Mouse (Mus musculus) inflammation-experienced regulatory T-cells, adult 6 months (primary cell): ENCODE data around the gene Qtrt2. TPM values are rescaled to one million over a fixed set of nuclear protein-coding genes. Genes with fewer than 3 reads are reported as not detected.

ENCODE experiments used
- ATAC-seq: one replicate; pipeline ENCODE4 v1.8.0; 2017
- polyA plus RNA-seq, 3 experiments: library from polyadenylated mRNA; unstranded; fragments of 100-300 nt; shearing (Covaris generic); gene quantifications; one replicate each; pipeline ENCODE4 v1.2.1; 2017

The Qtrt2 gene
- 10 to 100 TPM in 2 of 3 experiments, 1 to 10 TPM in 1; 7.2 to 22.0 (median 18.6) TPM for polyA plus RNA-seq

DNA sequence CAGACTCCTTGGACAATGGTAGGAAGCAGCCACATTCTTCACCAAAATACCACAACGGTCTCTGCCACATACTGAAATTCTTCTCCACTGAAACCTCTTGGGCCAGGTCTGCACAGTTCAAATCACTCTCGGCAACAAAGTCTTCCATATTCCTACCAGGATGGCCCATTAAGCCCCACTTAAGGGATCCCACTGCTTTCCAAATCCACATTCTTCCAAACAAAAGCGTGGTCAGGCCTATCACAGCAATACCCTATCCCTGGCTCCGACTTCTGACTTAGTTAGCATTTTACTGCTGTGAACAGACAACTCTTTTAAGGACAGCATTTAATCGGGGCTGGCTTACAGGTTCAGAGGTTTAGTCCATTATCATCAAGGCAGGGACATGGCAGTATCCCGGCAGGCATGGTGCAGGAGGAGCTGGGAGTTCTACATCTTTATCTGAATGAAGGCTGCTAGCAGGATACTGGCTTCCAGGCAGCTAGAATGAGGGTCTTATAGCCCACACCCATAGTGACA lies at the start of gene Qtrt2:
TSS of gene Qtrt2 (minus strand) at position 469 of the 519 bp plus-strand sequence.
- no peak for ATAC-seq

GRCm38 (mm10) chr16:43973606-43974220 lies 47.1 kb upstream of the Qtrt2 start:
- ATAC-seq = no peak

GRCm38 (mm10) chr16:43973147-43973546 lies 46.5 kb upstream of the Qtrt2 start:
- no peak for ATAC-seq

DNA sequence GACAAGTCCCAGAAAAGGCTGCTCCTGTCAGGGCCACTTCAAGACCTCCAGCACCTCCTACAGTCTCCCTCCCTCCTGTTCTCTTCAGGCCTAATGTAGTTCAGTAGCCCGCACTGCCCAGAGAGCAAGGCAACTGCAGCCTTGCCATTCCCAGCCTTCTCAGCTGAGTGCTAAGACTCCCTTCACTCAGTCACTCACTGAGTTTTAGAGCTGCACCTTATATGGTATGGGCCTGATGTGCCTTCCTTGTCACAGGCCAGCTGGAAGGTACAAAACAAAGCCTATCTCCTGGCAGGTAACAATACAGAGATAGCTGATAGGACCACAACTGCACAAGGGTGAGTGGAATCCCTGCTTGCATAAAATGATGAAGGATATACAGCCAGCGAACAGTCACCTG lies 45.8 kb upstream of the Qtrt2 start:
- no peak for ATAC-seq

- ATAC-seq = no peak
Measured at GRCm38 (mm10) chr16:43971741-43972140, 45.1 kb upstream of the Qtrt2 start.

DNA sequence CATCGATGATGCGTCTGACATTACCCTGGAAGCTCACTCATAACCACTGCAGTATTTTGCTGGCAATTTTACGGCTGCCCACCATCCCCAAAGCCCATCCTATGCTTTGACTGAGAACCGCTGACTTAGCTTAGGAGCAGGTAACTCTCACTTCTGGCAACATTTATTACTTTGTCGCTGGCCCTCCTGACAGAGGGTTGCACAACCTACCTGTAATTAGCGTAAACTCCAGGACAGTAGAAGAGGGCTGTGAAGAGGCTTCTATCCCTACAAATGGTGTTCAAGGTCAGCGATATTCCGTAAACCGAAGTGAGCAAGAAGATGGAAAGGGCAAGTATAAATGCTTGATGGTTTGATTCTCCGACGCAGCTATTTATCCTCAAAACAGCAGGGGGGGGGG lies 44.6 kb upstream of the Qtrt2 start:
- ATAC-seq = no peak

DNA sequence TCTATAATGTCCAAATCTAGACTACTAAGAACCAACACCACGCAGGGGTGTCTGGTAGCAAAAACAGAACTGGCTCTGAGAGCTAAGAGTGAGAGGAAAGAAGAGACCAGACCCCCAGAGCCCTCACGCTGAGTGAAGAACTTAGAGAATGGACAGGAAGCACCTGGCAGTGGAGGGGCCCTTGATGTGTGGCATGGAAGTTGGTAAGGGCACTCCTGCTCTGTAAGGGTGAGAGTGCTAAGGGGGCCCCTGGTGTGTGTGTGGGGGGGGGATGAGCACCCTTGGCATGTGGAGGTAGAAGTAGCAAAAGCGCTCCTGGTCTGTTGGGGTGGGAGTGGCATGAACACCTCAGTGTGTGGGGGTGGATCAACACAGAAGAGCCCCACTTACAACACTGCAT lies 43.8 kb upstream of the Qtrt2 start:
- ATAC-seq = no peak

DNA sequence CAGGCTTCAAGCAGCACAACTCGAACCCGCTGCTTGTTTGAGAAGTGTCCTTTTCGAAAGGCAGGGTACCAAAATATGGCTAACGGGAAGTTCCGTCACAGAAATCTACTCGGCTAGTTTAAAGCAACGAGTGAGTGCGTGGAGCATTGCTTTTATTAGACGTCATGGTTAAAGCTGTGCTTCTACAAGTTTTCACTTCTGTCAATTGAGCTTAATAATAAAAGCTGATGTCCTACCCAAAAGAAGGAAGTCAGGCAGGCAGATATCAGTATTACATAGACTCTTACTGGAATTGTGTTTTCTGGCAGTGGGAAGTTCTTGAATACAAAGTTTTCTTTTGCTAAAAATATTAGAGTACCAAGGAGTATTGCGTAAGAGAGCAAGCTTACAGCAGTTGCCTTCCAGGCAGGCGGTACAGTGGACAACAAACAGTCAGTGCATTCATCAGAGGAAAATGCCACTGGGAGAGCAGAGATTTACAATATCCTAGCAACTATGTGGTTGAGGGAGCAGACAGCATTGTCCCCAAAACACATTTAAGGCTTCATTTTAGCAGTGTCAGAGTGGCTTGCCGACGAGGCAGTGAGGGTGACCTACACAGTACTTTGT lies 39.3 kb upstream of the Qtrt2 start:
- no peak for ATAC-seq

DNA sequence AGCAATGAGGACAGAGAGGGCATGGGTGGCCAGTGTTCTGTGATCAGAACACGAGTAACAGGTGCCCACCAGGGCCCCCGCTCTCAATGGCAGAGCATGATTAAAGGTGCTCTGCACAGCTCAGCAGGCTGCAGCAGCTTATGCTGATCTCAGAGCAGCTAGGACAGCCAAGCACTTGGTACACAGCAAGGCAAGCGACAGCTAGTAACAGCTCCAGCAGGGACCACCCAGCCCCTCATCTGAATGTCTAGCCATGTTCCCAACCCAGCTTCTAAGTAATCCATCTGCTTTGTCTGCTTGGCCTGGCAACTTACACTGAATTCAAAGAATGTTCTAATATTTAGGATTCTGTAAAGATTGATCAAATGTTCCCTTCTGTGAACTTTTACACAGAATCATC lies 37.2 kb upstream of the Qtrt2 start:
- ATAC-seq = no peak

DNA sequence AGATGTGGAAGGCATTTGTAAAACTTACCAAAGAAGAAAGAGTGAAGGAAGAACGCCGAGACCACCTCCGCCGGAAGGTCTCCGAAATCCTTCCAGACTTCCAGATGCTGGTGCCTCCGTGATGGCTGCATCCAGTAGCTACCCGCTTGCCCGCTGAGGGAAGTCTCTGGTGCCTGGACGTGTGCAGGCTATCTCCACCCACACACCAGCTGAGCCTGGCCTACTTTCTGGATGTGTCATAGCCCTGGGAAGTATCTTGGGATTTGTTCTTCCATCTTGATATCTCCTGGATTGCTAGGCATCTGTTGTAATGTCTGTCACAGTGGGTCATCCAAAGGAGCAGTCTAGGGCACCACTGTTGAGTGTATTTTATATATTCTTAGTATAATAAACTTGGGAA lies 36.7 kb upstream of the Qtrt2 start:
- no peak for ATAC-seq

DNA sequence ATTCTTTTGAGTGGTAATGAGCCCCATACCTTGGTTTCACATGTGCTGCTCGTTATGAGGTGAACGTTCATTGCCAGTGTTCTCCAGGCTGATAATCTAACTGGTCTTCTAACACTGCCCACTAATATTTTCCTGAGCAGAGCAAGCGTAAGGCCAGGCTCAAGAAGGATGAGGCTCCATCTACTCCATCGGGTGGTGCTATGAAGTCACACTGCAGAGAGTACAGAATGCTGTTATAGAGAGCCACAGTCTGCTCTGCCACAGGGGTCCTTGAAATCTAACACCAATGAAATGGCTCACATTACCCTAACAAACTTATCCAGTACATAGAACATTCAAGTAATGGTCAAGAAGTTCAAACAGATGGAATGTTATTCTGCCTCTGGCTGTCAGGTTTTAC lies 31.4 kb upstream of the Qtrt2 start:
- no peak for ATAC-seq

GRCm38 (mm10) chr16:43954913-43955312 lies 28.3 kb upstream of the Qtrt2 start:
- no peak for ATAC-seq

GRCm38 (mm10) chr16:43951591-43951990 lies 25.0 kb upstream of the Qtrt2 start:
- ATAC-seq = no peak

DNA sequence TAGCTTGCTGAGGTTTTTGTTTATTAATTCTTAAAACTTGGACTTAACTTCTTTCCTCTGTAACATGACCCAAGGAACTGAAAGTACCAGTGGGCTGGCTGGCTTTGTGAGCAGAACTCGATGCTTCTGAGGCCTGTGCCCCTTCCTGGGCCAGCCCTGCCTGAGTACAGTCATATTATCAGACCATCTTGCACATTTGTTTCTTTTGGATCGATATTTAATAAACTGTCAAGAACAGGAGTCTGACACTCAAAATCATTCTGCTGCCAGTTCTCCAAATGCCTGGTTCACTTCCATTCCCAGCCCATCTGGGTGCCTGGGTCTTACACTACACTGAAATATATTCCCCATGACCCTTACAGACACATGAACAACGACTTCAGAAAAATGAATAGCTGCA lies 19.3 kb upstream of the Qtrt2 start:
- ATAC-seq = no peak

DNA sequence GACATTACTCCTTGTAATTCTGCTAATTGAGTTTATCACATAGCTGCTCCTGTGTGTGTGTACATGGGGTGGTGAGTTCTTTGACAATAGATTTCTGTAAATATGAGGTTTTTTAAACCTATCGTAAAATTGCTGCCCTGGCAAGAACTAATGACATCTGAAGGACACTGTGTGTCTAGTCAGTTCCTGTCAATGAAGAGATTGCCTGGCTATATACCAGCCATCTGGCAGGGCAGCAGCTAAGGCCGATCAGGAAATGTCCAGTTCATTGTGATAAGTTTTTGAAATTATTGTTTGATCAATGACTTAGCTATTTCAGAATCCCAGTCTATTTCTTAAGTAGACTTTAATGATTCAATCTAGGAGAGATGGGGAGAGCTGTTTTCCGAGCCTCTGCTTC lies 18.7 kb upstream of the Qtrt2 start:
- no peak for ATAC-seq

DNA sequence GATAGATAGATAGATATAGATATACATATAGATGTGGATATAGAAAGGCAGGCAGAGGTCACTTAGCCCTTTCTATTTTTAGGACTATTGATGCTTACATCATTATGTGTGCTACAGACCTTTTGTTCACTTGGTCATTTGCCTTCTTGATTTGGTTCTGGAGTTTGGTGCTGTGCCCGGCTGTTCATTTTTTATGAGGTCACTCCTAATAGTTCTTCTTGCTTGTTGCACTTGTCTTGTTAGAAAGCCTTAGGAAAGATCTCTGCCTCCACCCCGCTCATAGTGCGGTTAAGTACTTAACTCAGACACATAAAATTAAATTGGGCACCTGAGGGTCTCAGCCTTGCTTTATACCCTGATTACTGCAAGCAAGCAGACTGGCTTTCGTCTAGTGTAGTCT lies 14.2 kb upstream of the Qtrt2 start:
- ATAC-seq = no peak

GRCm38 (mm10) chr16:43935892-43936291 lies 9.3 kb upstream of the Qtrt2 start:
- no peak for ATAC-seq

- no peak for ATAC-seq
Measured at GRCm38 (mm10) chr16:43935367-43935766, 8.8 kb upstream of the Qtrt2 start.

DNA sequence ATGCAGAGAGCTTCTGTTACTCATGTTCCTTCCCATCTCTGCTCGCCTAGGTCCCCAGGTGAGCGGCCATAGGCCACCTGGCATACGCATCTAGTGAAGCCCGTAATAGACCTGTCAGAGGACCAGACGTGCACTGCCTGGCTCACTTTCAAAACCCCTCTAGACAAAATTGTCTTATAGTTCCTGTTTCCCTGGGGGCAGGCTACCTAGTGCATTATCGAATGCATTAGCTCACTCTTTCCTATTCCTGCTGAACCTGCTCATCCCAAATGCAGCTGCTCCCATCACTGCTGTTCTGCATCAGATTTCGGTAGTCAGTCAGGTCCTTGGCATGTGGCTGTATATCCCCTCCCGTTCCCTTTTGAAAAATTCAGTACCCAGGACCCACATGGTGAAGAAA lies 8.2 kb upstream of the Qtrt2 start:
- ATAC-seq = no peak

DNA sequence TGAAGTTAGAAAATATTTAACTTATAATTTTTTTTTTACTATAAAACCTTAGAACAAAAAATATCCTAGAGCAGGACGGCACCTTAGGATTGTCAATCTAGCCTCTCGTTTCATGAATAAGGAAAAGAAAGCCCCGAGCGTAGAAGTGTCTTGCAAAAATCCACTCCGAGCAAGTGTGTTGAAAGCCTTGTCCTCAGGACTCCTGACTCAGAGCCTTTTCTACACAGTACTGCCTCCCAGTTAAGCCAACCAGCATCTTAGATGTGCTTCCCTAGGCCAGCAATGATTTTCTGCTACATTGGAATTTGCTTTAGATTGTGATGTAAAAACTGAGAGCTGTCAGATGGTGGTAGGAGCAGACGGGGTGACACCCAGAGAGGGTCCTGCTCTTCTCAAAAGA lies 6.4 kb upstream of the Qtrt2 start:
- ATAC-seq = no peak

- ATAC-seq = no peak
Measured at GRCm38 (mm10) chr16:43932319-43932718, 5.7 kb upstream of the Qtrt2 start.

DNA sequence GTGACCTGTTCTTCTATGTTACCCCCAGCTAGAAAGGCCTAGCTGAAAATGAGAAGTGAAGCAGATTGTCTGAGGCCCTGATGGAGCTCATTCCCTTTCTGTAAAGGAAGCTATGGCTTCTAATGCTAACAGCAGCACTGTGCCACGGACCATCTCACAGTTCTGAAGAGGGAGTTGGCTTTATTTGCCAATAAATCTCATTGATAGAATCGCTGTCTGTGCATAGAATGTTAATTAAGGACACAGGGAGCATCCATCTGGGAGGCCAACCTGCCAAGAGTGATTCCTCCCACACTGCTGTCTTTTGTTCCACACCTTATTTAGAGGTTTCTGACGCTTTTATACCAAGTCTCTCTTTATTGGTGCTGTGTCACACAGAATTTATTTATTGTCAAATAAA lies 4.9 kb upstream of the Qtrt2 start:
- no peak for ATAC-seq

- no peak for ATAC-seq
Measured at GRCm38 (mm10) chr16:43930577-43930976, 4.0 kb upstream of the Qtrt2 start.

- ATAC-seq = no peak
Measured at GRCm38 (mm10) chr16:43925846-43926245, 763 bp downstream of the Qtrt2 start.
